Mouse (Mus musculus): ENCODE results near the gene Nfxl1. TPM values are rescaled to one million over a fixed set of nuclear protein-coding genes. Genes with fewer than 3 reads are reported as not detected.

The Nfxl1 gene
- total RNA-seq, 4 experiments from 2014 or later, result 3.2 to 6.6 (median 4.4) TPM

- DNase-seq (ENCODE audit: low spot score), result no peak
Measured at GRCm38 (mm10) chr5:72501763-72502162, 57.7 kb downstream of the Nfxl1 start.

- no peak for DNase-seq (ENCODE audit: low spot score)
Measured at GRCm38 (mm10) chr5:72498271-72498670, 61.2 kb downstream of the Nfxl1 start.

GRCm38 (mm10) chr5:72496756-72497155 lies 62.7 kb downstream of the Nfxl1 start:
- DNase-seq (ENCODE audit: low spot score), result no peak

- DNase-seq (ENCODE audit: low spot score), result peak; percentile 44
Measured at GRCm38 (mm10) chr5:72493906-72494305, 65.6 kb downstream of the Nfxl1 start.

- no peak for DNase-seq (ENCODE audit: low spot score)
Measured at GRCm38 (mm10) chr5:72491232-72491631, 68.3 kb downstream of the Nfxl1 start.

GRCm38 (mm10) chr5:72480456-72480855 lies 79.0 kb downstream of the Nfxl1 start:
- DNase-seq (ENCODE audit: low spot score), result no peak

- DNase-seq (ENCODE audit: low spot score), result no peak
Measured at GRCm38 (mm10) chr5:72472317-72473009, 87.0 kb downstream of the Nfxl1 start.

GRCm38 (mm10) chr5:72471746-72472145 lies 87.7 kb downstream of the Nfxl1 start:
- DNase-seq (ENCODE audit: low spot score), result no peak

GRCm38 (mm10) chr5:72464932-72465331 lies 94.6 kb downstream of the Nfxl1 start:
- no peak for DNase-seq (ENCODE audit: low spot score)

Other genes starting within 250 kb of the Nfxl1 start
- 100 to 1,000 TPM; 126 to 177 (median 144) TPM for gene Corin, start 55.2 kb downstream of the Nfxl1 start, total RNA-seq (2022)
- gene Zar1, start 21.6 kb upstream of the Nfxl1 start, total RNA-seq (2022), result not detected
- gene Gm5868, start 27.9 kb upstream of the Nfxl1 start, total RNA-seq (2022), result not detected
- not detected for gene Cnga1, start 84.6 kb upstream of the Nfxl1 start, total RNA-seq (2022)
- not detected for gene Nipal1, start 88.1 kb upstream of the Nfxl1 start, total RNA-seq (2022)
- under 1 TPM in 2 of 4 experiments, not detected in 2; 0.06 to 0.08 TPM for gene Txk, start 193.1 kb upstream of the Nfxl1 start, total RNA-seq (2022)